Mouse (Mus musculus): ENCODE measurements at regions not wholly inside any gene's neighbourhood (a gene's known extent, or its start where the extent isn't known, plus 50 kb on each side); places are given as distances from the start of the nearest gene placed in this dataset.

DNA sequence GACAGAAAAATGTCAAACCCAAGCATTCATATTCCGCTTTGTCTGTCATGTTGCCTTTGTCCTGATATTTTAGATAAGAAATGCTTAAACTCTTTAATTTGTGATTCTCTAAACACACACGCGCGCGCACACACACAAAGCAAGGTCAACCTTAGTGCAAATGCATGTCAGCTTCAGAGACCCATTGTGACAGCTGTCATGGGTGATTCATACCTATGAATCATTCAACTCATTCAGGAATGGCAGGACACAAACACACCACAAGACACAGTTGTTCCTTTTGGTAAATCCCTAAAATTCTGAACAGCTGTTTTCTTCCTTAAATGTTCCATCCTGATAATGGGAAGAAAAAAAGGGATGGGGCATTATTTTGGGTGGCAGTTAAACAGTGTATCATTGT lies 144.1 kb upstream of the Dusp10 start:
- TF ChIP-seq HCFC1 (IDR thresholded peaks at IDR 0.05; ENCODE audit: borderline replicate concordance, insufficient read depth, low read length) (no peak), MAFK (IDR thresholded peaks at IDR 0.05; ENCODE audit: insufficient read depth, low read depth, low read length) (no peak), ZNF384 (IDR thresholded peaks at IDR 0.05; ENCODE audit: low read depth, low read length) (no peak), CHD2 (IDR thresholded peaks at IDR 0.05; ENCODE audit: low read depth, low read length) (no peak), ZC3H11A (IDR thresholded peaks at IDR 0.05; ENCODE audit: borderline replicate concordance, low read depth, low read length) (no peak)

Measured in ES-E14 (cell line).